ENCODE assay signal across 8 mouse cellular contexts in the genomic region with DNA sequence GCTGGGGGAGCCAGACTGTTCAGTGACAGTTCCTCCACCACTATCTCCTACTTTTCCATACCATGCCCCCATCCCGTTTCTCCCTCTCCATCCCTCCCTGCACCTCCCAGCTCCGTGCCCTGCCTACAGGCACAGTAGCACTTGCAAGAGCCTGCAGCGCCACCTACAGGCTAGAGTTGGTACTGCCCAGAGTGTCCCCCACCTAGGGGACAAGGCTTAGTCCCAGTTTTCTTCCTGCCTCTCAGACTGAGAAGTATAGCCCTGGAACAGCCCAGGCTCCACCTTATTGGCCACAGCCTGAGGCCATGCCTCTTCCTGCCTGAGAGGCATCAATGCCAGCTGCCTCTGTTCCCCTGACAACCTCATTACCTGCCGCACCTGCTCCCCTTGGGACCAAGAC.
A peak's percentile ranks its signal among the peaks of the same experiment; 100 is the strongest.
DNase-seq lines count a peak whose midpoint lies in the region; ATAC-seq and TF ChIP-seq lines count a peak whose summit lies in the region.
"Had no signal": no experiment of that assay in that cellular context is flagged by ENCODE, and none has a peak within 500 bp of the region (broad histone marks: within the 10 kb centered on the region; RNA-seq: fewer than 3 reads in every experiment).

No protein-coding gene starts in this region.

- no peaks in the 10 kb centered on the region for H3K4me1 ChIP-seq in kidney, adult 2 months (ENCODE audit: control insufficient read depth, insufficient read depth, low read length)
- H3K4me1 ChIP-seq in limb, embryonic 10.5 days = peaks cover 81% of the 10 kb centered on the region

- no peak for TF ChIP-seq POLR2A in kidney, adult 2 months (IDR thresholded peaks at IDR 0.05; ENCODE audit: low read depth, low read length)

- peak; percentile 82 for ATAC-seq in common myeloid progenitor, adult 5-6 weeks (replicated peaks; ENCODE audit: low read depth, poor library complexity, severe bottlenecking)

- H3K36me3 ChIP-seq in kidney, adult 2 months (ENCODE audit: control insufficient read depth, insufficient read depth, low read length) = no peaks in the 10 kb centered on the region
- H3K36me3 ChIP-seq in limb, embryonic 10.5 days = no peaks in the 10 kb centered on the region
- H3K36me3 ChIP-seq in splenic B cell, adult 2 months (ENCODE audit: control insufficient read depth, insufficient read depth, low read length, poor library complexity, severe bottlenecking) = no peaks in the 10 kb centered on the region
- H3K36me3 ChIP-seq: lung, embryonic 15.5 days had no signal

- peak; percentile 60 for DNase-seq in adrenal gland, adult 8-10 months
- DNase-seq in gastrocnemius, postnatal 36 days = peak; percentile 66 to 68
- DNase-seq in kidney, adult 2 months = peak; percentile 76
- DNase-seq in limb, embryonic 10.5 days (ENCODE audit: low spot score) = peak; percentile 97
- DNase-seq in natural killer cell, adult 2 months (ENCODE audit: low spot score in 2 of 2) = peak; percentile 19 to 33
- peak; percentile 50 for DNase-seq in splenic B cell, adult 2 months (ENCODE audit: low read depth, low spot score)

- 19% methylated on average over 4 of the region's 4 CpGs for whole genome bisulfite sequencing in kidney, adult 2 months
- WGBS in limb, embryonic 10.5 days = 12% methylated on average over 4 of the region's 4 CpGs

- no peak overlapping the region for H3K27ac ChIP-seq in kidney, adult 2 months (ENCODE audit: insufficient read depth, low read depth, low read length)
- H3K27ac ChIP-seq in limb, embryonic 10.5 days = peak overlapping the region; percentile 90
- H3K27ac ChIP-seq: lung, embryonic 15.5 days had no signal

- H3K27me3 ChIP-seq in kidney, adult 2 months (replicated peaks; ENCODE audit: control insufficient read depth, insufficient read depth, low read length) = no peaks in the 10 kb centered on the region
- peaks cover 4% of the 10 kb centered on the region; the same call in 1 of the 2 replicates for H3K27me3 ChIP-seq in limb, embryonic 10.5 days (ENCODE audit: low read depth, poor library complexity, severe bottlenecking)
- no peaks in the 10 kb centered on the region for H3K27me3 ChIP-seq in splenic B cell, adult 2 months (ENCODE audit: control insufficient read depth, insufficient read depth, low read length, poor library complexity, severe bottlenecking)
- H3K27me3 ChIP-seq: lung, embryonic 15.5 days had no signal

- no peak overlapping the region for H3K4me3 ChIP-seq in kidney, adult 2 months (ENCODE audit: insufficient read depth, low read depth, low read length)
- H3K4me3 ChIP-seq in limb, embryonic 10.5 days = no peak overlapping the region
- H3K4me3 ChIP-seq: lung, embryonic 15.5 days had no signal

- TF ChIP-seq CTCF in kidney, adult 2 months (conservative IDR thresholded peaks at IDR 0.05; ENCODE audit: insufficient read depth, insufficient read length, low read depth, low read length) = peak; percentile 85

- H3K9me3 ChIP-seq in limb, embryonic 10.5 days (replicated peaks) = no peaks in the 10 kb centered on the region
- H3K9me3 ChIP-seq: lung, embryonic 15.5 days had no signal

- intact Hi-C loops in gastrocnemius, postnatal 36 days (cut with DNase I) = loop anchor here (1.0 to 5.0 kb wide), 2 partner anchors 87 to 235 kb away; no protein-coding TSS in a partner anchor

Comparison
In these comparisons a context has a peak if more than half of its experiments do, and no peak if none do; other contexts are left out.
1. DNase-seq: peak in every context shown above with its lines; median percentile 97 in limb, embryonic 10.5 days; 76 in kidney, adult 2 months; 67 in gastrocnemius, postnatal 36 days; 60 in adrenal gland, adult 8-10 months; 50 in splenic B cell, adult 2 months; 26 in natural killer cell, adult 2 months.